Mouse (Mus musculus) testis, adult 2 months (tissue): ENCODE data around the gene Frat2.

Source experiments
- CTCF ChIP-seq: fragments of 200-500 bp; IDR thresholded peaks from 2 replicates; pipeline ENCODE4 v1.5.1; 2012; ENCODE audit warnings: low read depth, mild to moderate bottlenecking, inconsistent platforms, low read length, moderate library complexity; ENCODE audit not compliant: control insufficient read depth, insufficient read depth, insufficient replicate concordance
- POLR2A ChIP-seq: fragments of 200-500 bp; IDR thresholded peaks from 2 replicates; pipeline ENCODE4 v1.6.1; 2012; ENCODE audit warnings: low read depth, mild to moderate bottlenecking, inconsistent platforms, low read length, moderate library complexity; ENCODE audit not compliant: control insufficient read depth

GRCm38 (mm10) chr19:41828941-41829340 is 19.0 kb downstream of the Frat2 start:
- TF ChIP-seq CTCF, result no peak
- TF ChIP-seq POLR2A, result no peak
